Mouse (Mus musculus) ES-Bruce4 (cell line): ENCODE measurements around the gene Ppp2r5e. TPM values are rescaled to one million over a fixed set of nuclear protein-coding genes. Genes with fewer than 3 reads are reported as not detected.

Source experiments
- H3K27ac ChIP-seq: 2 replicates; pipeline ENCODE4 v1.5.1; 2012; ENCODE audit warnings: low read length, inconsistent platforms; ENCODE audit not compliant: insufficient read depth
- H3K27me3 ChIP-seq: 2 replicates; pipeline ENCODE4 v1.6.1; 2012; ENCODE audit warnings: mild to moderate bottlenecking, low read length, inconsistent platforms; ENCODE audit not compliant: control insufficient read depth, poor library complexity, insufficient read depth, severe bottlenecking
- H3K36me3 ChIP-seq: 2 replicates; pipeline ENCODE4 v1.6.1; 2012; ENCODE audit warnings: inconsistent platforms, mild to moderate bottlenecking, low read length, moderate library complexity; ENCODE audit not compliant: control insufficient read depth, poor library complexity, insufficient read depth, severe bottlenecking
- H3K4me1 ChIP-seq: one replicate; pipeline ENCODE4 v1.8.1; 2011; ENCODE audit warnings: low read length; ENCODE audit not compliant: control insufficient read depth, insufficient read depth
- H3K4me3 ChIP-seq: 2 replicates; pipeline ENCODE4 v1.5.1; 2011; ENCODE audit warnings: low read depth, mild to moderate bottlenecking, low read length
- H3K9ac ChIP-seq: 2 replicates; pipeline ENCODE4 v1.6.1; 2012; ENCODE audit warnings: low read depth, mild to moderate bottlenecking, inconsistent platforms; ENCODE audit not compliant: poor library complexity, severe bottlenecking
- H3K9me3 ChIP-seq: replicated peaks from 2 replicates; pipeline ENCODE4 v1.6.1; 2012; ENCODE audit warnings: mild to moderate bottlenecking, low read length, inconsistent platforms; ENCODE audit not compliant: control insufficient read depth, poor library complexity, insufficient read depth, severe bottlenecking
- CTCF ChIP-seq: IDR thresholded peaks from one replicate; pipeline ENCODE4 v1.8.1; 2011; ENCODE audit warnings: low read depth, low read length
- EP300 ChIP-seq: IDR thresholded peaks from 2 replicates; pipeline ENCODE4 v1.6.1; 2011; ENCODE audit warnings: low read depth, low read length; ENCODE audit not compliant: insufficient read depth
- POLR2A ChIP-seq: IDR thresholded peaks from one replicate; pipeline ENCODE4 v1.8.1; 2011; ENCODE audit warnings: low read length; ENCODE audit not compliant: insufficient read depth
- polyA plus RNA-seq: library from polyadenylated mRNA; stranded (reverse); fragments of >200 nt; gene quantifications from 2 replicates; pipeline ENCODE4 v1.2.4, GENCODE M21; 2011; ENCODE audit warnings: low read depth; ENCODE audit not compliant: missing spikeins, insufficient read depth, insufficient read length

Ppp2r5e gene
- polyA plus RNA-seq, 1 experiment, result 51.0 TPM

DNA sequence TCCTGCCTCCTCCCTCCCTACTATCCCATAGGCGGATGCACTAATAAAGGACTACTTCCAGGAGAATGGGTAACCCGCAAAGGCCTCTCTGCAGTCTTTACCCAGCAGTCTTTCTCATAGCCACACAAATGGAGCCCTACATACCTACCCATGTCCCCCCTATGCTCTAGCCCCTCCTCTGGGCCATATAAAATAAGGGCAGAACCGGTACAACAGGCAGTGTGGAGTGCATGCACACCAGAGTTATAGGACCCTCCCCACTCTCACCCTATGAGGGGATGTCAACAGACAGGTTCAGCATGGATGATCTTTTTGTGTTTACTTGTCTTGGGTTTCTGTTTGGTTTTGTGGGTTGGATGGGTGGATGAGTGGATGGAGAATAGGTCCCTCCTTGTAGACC, 52.7 kb downstream of the Ppp2r5e start:
- Histone ChIP-seq H3K27ac (no peak overlapping the region), H3K4me3 (no peak overlapping the region), H3K9me3 (no peaks in the 10 kb centered on the region), H3K36me3 (no peaks in the 10 kb centered on the region), H3K27me3 (no peaks in the 10 kb centered on the region), H3K4me1 (peaks cover 3% of the 10 kb centered on the region), H3K9ac (no peak overlapping the region)
- TF ChIP-seq CTCF (no peak), POLR2A (no peak), EP300 (no peak)

GRCm38 (mm10) chr12:75540621-75541171, 55.3 kb downstream of the Ppp2r5e start:
- Histone ChIP-seq H3K36me3 (no peaks in the 10 kb centered on the region), H3K9me3 (no peaks in the 10 kb centered on the region), H3K9ac (no peak overlapping the region), H3K27ac (no peak overlapping the region), H3K27me3 (no peaks in the 10 kb centered on the region), H3K4me3 (no peak overlapping the region), H3K4me1 (peaks cover 3% of the 10 kb centered on the region)
- TF ChIP-seq EP300 (no peak), CTCF (no peak), POLR2A (no peak)

GRCm38 (mm10) chr12:75539228-75539627, 56.8 kb downstream of the Ppp2r5e start:
- H3K4me1 ChIP-seq, result peaks cover 3% of the 10 kb centered on the region
- TF ChIP-seq POLR2A (no peak), EP300 (no peak), CTCF (no peak)
- no peaks in the 10 kb centered on the region for H3K36me3 ChIP-seq
- H3K9ac ChIP-seq, result no peak overlapping the region
- H3K4me3 ChIP-seq, result no peak overlapping the region
- no peaks in the 10 kb centered on the region for H3K9me3 ChIP-seq
- no peaks in the 10 kb centered on the region for H3K27me3 ChIP-seq
- no peak overlapping the region for H3K27ac ChIP-seq

GRCm38 (mm10) chr12:75537673-75538423, 58.2 kb downstream of the Ppp2r5e start:
- Histone ChIP-seq H3K36me3 (no peaks in the 10 kb centered on the region), H3K9me3 (no peaks in the 10 kb centered on the region), H3K27me3 (no peaks in the 10 kb centered on the region), H3K9ac (no peak overlapping the region), H3K4me1 (peaks cover 6% of the 10 kb centered on the region), H3K4me3 (no peak overlapping the region), H3K27ac (no peak overlapping the region)
- TF ChIP-seq POLR2A (no peak), CTCF (no peak), EP300 (no peak)

DNA sequence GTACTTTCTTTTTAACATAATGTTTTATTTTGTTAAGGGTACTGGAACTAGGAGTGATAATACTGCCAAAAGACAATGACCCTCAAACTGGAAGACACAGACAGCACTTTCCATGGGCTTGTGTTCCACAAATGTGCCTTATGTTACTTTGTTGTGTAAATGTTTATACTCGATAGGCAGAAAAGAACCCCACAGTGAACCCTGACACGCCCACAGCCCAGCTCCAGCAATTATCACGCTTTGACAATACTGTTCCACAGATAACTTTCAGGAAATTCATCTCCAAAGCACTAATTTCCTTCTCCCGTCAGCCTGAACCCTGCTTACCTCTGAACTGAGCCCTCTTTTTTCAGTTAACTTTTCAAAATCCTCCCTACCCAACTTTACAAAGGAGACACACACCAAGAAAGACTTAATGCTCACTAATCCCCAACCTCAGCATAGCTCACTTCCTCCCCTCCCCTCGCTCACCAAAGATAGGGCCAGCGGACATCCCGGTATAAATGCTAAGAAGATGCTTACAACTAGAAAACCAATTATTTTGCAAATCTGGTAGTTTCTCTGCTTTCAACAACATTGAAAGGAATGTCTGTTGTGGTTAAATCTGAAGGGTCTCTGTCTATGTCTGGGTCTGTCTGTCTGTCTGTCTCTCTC, 58.9 kb downstream of the Ppp2r5e start:
- H3K9ac ChIP-seq, result no peak overlapping the region
- TF ChIP-seq EP300 (no peak), CTCF (no peak), POLR2A (no peak)
- H3K27me3 ChIP-seq, result no peaks in the 10 kb centered on the region
- no peaks in the 10 kb centered on the region for H3K9me3 ChIP-seq
- H3K4me3 ChIP-seq, result no peak overlapping the region
- H3K27ac ChIP-seq, result no peak overlapping the region
- no peaks in the 10 kb centered on the region for H3K36me3 ChIP-seq
- H3K4me1 ChIP-seq, result peaks cover 6% of the 10 kb centered on the region

- peaks cover 6% of the 10 kb centered on the region for H3K4me1 ChIP-seq
- H3K27me3 ChIP-seq, result no peaks in the 10 kb centered on the region
- H3K9me3 ChIP-seq, result no peaks in the 10 kb centered on the region
- TF ChIP-seq POLR2A, result no peak
- TF ChIP-seq EP300, result no peak
- no peak for TF ChIP-seq CTCF
- no peak overlapping the region for H3K9ac ChIP-seq
- H3K4me3 ChIP-seq, result no peak overlapping the region
- no peak overlapping the region for H3K27ac ChIP-seq
- H3K36me3 ChIP-seq, result no peaks in the 10 kb centered on the region
These were observed 59.5 kb downstream of the Ppp2r5e start for GRCm38 (mm10) chr12:75536566-75536965.
